In genomic region chr11:60776829-60777740, GRCm38 (mm10) we compare ENCODE assay signal across 8 mouse cellular contexts. TPM values are rescaled to one million over a fixed set of nuclear protein-coding genes. Genes with fewer than 3 reads are reported as not detected.
DNase-seq lines count a peak whose midpoint lies in the region; ATAC-seq and TF ChIP-seq lines count a peak whose summit lies in the region.

TSS of gene Top3a (minus strand) at chr11:60777365.
TSS of gene Smcr8 (plus strand) at chr11:60777524.

- H3K4me3 ChIP-seq in CH12.LX (replicated peaks in 1 of 3; ENCODE audit: low read depth in 2 of 3, low read length in 2 of 3, poor library complexity in 1 of 3) = peak within 1 kb of the TSS; percentile 78 to 98 (median 79)
- H3K4me3 ChIP-seq in forebrain, embryonic 11.5 days (ENCODE audit: low read depth, low read length) = peak within 1 kb of the TSS; percentile 87
- H3K4me3 ChIP-seq in heart, embryonic 16.5 days (ENCODE audit: low read length) = peak within 1 kb of the TSS; percentile 75
- peak within 1 kb of the TSS; percentile 72 for H3K4me3 ChIP-seq in liver, embryonic 15.5 days (replicated peaks)
- peak within 1 kb of the TSS; percentile 78 for H3K4me3 ChIP-seq in neural tube, embryonic 12.5 days

- DNase-seq in CH12.LX (ENCODE audit: extremely low read depth) = peak; percentile 96
- DNase-seq in c-Kit-positive CD71-positive TER-119-negative erythroid progenitor cells, embryonic 14.5 days (ENCODE audit: low read depth) = peak; percentile 84
- DNase-seq in forebrain, embryonic 11.5 days (ENCODE audit: low spot score) = peak; percentile 90
- DNase-seq in kidney, postnatal 36 days = peak; percentile 89 to 93
- peak; percentile 96 for DNase-seq in telencephalon, adult 2 months (ENCODE audit: low read depth, low spot score)

- H3K4me2 ChIP-seq in CH12.LX (ENCODE audit: insufficient read depth, low read depth, poor library complexity, severe bottlenecking) = peak within 1 kb of the TSS; percentile 90
- H3K4me2 ChIP-seq in forebrain, embryonic 11.5 days (ENCODE audit: low read depth, low read length, severe bottlenecking) = peak within 1 kb of the TSS; percentile 60
- H3K4me2 ChIP-seq in heart, embryonic 16.5 days (ENCODE audit: low read depth, low read length) = peak within 1 kb of the TSS; percentile 71
- H3K4me2 ChIP-seq in liver, embryonic 15.5 days = peak within 1 kb of the TSS; percentile 84
- H3K4me2 ChIP-seq in neural tube, embryonic 12.5 days (replicated peaks) = peak within 1 kb of the TSS; percentile 83

- TF ChIP-seq CTCF in CH12.LX (conservative IDR thresholded peaks at IDR 0.05 in 1 of 2, IDR thresholded peaks at IDR 0.05 in 1 of 2; ENCODE audit: low read depth in 2 of 2, low read length in 2 of 2) = no peak

- no peaks in the 10 kb centered on the region for H3K27me3 ChIP-seq in CH12.LX (replicated peaks)
- no peaks in the 10 kb centered on the region for H3K27me3 ChIP-seq in forebrain, embryonic 11.5 days (ENCODE audit: control insufficient read depth, insufficient read depth, low read length)
- no peaks in the 10 kb centered on the region for H3K27me3 ChIP-seq in heart, embryonic 16.5 days (ENCODE audit: control insufficient read depth, insufficient read depth, low read length)
- H3K27me3 ChIP-seq in liver, embryonic 15.5 days = no peaks in the 10 kb centered on the region
- H3K27me3 ChIP-seq in neural tube, embryonic 12.5 days (replicated peaks) = no peaks in the 10 kb centered on the region

- peaks cover 3 to 63% of the 10 kb centered on the region in 2 experiments; a peak in 3 of 4 replicates for H3K4me1 ChIP-seq in CH12.LX (ENCODE audit: control insufficient read depth in 1 of 2, insufficient read depth in 2 of 2)
- H3K4me1 ChIP-seq in forebrain, embryonic 11.5 days (replicated peaks; ENCODE audit: control insufficient read depth, insufficient read depth, low read length) = peaks cover 21% of the 10 kb centered on the region
- peaks cover 57% of the 10 kb centered on the region for H3K4me1 ChIP-seq in heart, embryonic 16.5 days (ENCODE audit: control insufficient read depth, insufficient read depth, low read length)
- H3K4me1 ChIP-seq in liver, embryonic 15.5 days (replicated peaks) = peaks cover 72% of the 10 kb centered on the region
- H3K4me1 ChIP-seq in neural tube, embryonic 12.5 days = peaks cover 57% of the 10 kb centered on the region

- peak within 1 kb of the TSS; percentile 90 for H3K27ac ChIP-seq in CH12.LX (ENCODE audit: insufficient read depth, low read depth)
- H3K27ac ChIP-seq in forebrain, embryonic 11.5 days (ENCODE audit: low read depth, low read length) = peak within 1 kb of the TSS; percentile 57
- H3K27ac ChIP-seq in heart, embryonic 16.5 days (ENCODE audit: low read length) = peak within 1 kb of the TSS; percentile 90
- peak within 1 kb of the TSS; percentile 85 for H3K27ac ChIP-seq in liver, embryonic 15.5 days (replicated peaks)
- no peak within 1 kb of the TSS for H3K27ac ChIP-seq in neural tube, embryonic 12.5 days

- H3K9me3 ChIP-seq in CH12.LX (replicated peaks; ENCODE audit: low read length) = no peaks in the 10 kb centered on the region
- H3K9me3 ChIP-seq in forebrain, embryonic 11.5 days (ENCODE audit: control insufficient read depth, low read length) = no peaks in the 10 kb centered on the region
- H3K9me3 ChIP-seq in heart, embryonic 16.5 days (replicated peaks; ENCODE audit: control insufficient read depth, low read length) = no peaks in the 10 kb centered on the region
- H3K9me3 ChIP-seq in liver, embryonic 15.5 days (replicated peaks) = no peaks in the 10 kb centered on the region
- H3K9me3 ChIP-seq in neural tube, embryonic 12.5 days = no peaks in the 10 kb centered on the region

- ATAC-seq in forebrain, embryonic 11.5 days (replicated peaks; ENCODE audit: low FRiP score) = peak; percentile 97
- ATAC-seq in heart, embryonic 16.5 days (replicated peaks; ENCODE audit: extremely low read depth, insufficient read depth, low FRiP score) = peak; percentile 96
- peak; percentile 92 for ATAC-seq in liver, embryonic 15.5 days (ENCODE audit: insufficient read depth)
- peak; percentile 98 for ATAC-seq in neural tube, embryonic 12.5 days (ENCODE audit: low FRiP score, low read depth)

- no peak for TF ChIP-seq RAD21 in CH12.LX (IDR thresholded peaks at IDR 0.05; ENCODE audit: low read depth, low read length)

- WGBS in forebrain, embryonic 11.5 days = under 1% methylated on average over 62 of the region's 62 CpGs
- under 1% methylated on average over 62 of the region's 62 CpGs for WGBS in heart, embryonic 16.5 days
- WGBS in liver, embryonic 15.5 days (ENCODE audit: insufficient replicate concordance) = under 1% methylated on average over 62 of the region's 62 CpGs
- whole genome bisulfite sequencing in neural tube, embryonic 12.5 days = under 1% methylated on average over 62 of the region's 62 CpGs

- TF ChIP-seq POLR2A in CH12.LX (IDR thresholded peaks at IDR 0.05; ENCODE audit: low read depth, low read length) = peak; percentile 84

- peaks cover 87% of the 10 kb centered on the region for H3K79me2 ChIP-seq in CH12.LX (replicated peaks; ENCODE audit: control insufficient read depth, extremely low read depth, insufficient read depth, poor library complexity, severe bottlenecking)

- dilution Hi-C loops in CH12.LX (cut with MboI; ENCODE audit: extremely low pct_ligation_motif_present, extremely low pct_unique_long_range_greater_than_20kb, low sequenced_read_pairs) = no loop called here

- TF ChIP-seq EP300 in CH12.LX (IDR thresholded peaks at IDR 0.05; ENCODE audit: low read length) = peak; percentile 38; the same call in 1 of the 2 replicates

- H3K9ac ChIP-seq in CH12.LX (ENCODE audit: insufficient read depth, low read depth) = peak within 1 kb of the TSS; percentile 89
- H3K9ac ChIP-seq in forebrain, embryonic 11.5 days (ENCODE audit: low read length) = peak within 1 kb of the TSS; percentile 79
- peak within 1 kb of the TSS; percentile 78 for H3K9ac ChIP-seq in heart, embryonic 16.5 days (ENCODE audit: low read length)
- peak within 1 kb of the TSS; percentile 74 for H3K9ac ChIP-seq in liver, embryonic 15.5 days
- H3K9ac ChIP-seq in neural tube, embryonic 12.5 days = peak within 1 kb of the TSS; percentile 72

- in situ Hi-C loops in CH12.LX (cut with MboI; ENCODE audit: low pct_ligation_motif_present, low pct_unique_long_range_greater_than_20kb, low sequenced_read_pairs) = loop anchor here (5.0 kb wide), 2 partner anchors 35 to 95 kb away; partner anchors contain the start of gene Shmt1

- peaks cover 20 to 33% of the 10 kb centered on the region in 2 experiments for H3K36me3 ChIP-seq in CH12.LX (replicated peaks in 1 of 2; ENCODE audit: control insufficient read depth in 1 of 2, insufficient read depth in 1 of 2, low read length in 1 of 2)
- H3K36me3 ChIP-seq in forebrain, embryonic 11.5 days (ENCODE audit: control insufficient read depth, insufficient read depth, low read length) = no peaks in the 10 kb centered on the region
- peaks cover 3% of the 10 kb centered on the region; the same call in 1 of the 2 replicates for H3K36me3 ChIP-seq in heart, embryonic 16.5 days (ENCODE audit: control insufficient read depth, insufficient read depth)
- H3K36me3 ChIP-seq in liver, embryonic 15.5 days (replicated peaks) = peaks cover 28% of the 10 kb centered on the region
- H3K36me3 ChIP-seq in neural tube, embryonic 12.5 days = peaks cover 15% of the 10 kb centered on the region; the same call in 1 of the 2 replicates

TF ChIP-seq in CH12.LX, 34 proteins besides CTCF, POLR2A, EP300 and RAD21 (continues in another document):
- TF ChIP-seq CHD2 (IDR thresholded peaks at IDR 0.05; ENCODE audit: low read length) (peak; percentile 98), E2F4 (IDR thresholded peaks at IDR 0.05; ENCODE audit: insufficient replicate concordance, low read depth, low read length) (peak; percentile 90; the same call in 1 of the 2 replicates), JUND (conservative IDR thresholded peaks at IDR 0.05; ENCODE audit: low read depth, low read length) (peak; percentile 55), MEF2A (IDR thresholded peaks at IDR 0.05; ENCODE audit: borderline replicate concordance, low read depth, low read length) (peak; percentile 52), TCF12 (IDR thresholded peaks at IDR 0.05; ENCODE audit: low read depth, low read length) (peak; percentile 90), NELFE (IDR thresholded peaks at IDR 0.05; ENCODE audit: low read depth, low read length) (peak; percentile 94), SMC3 (IDR thresholded peaks at IDR 0.05; ENCODE audit: low read depth, low read length) (no peak; the same call in 1 of the 2 replicates), MAZ (IDR thresholded peaks at IDR 0.05; ENCODE audit: low read depth, low read length) (peak; percentile 62; the same call in 1 of the 2 replicates), ZC3H11A (IDR thresholded peaks at IDR 0.05; ENCODE audit: low read depth, low read length) (no peak), MAX (IDR thresholded peaks at IDR 0.05; ENCODE audit: low read length) (peak; percentile 94), ZKSCAN1 (IDR thresholded peaks at IDR 0.05; ENCODE audit: borderline replicate concordance, low read depth, low read length) (no peak), RCOR1 (conservative IDR thresholded peaks at IDR 0.05; ENCODE audit: low read depth, low read length) (peak; percentile 93), HCFC1 (IDR thresholded peaks at IDR 0.05; ENCODE audit: low read depth, low read length) (peak; percentile 98), UBTF (IDR thresholded peaks at IDR 0.05; ENCODE audit: low read depth, low read length) (peak; percentile 82), TBP (conservative IDR thresholded peaks at IDR 0.05; ENCODE audit: low read depth, low read length) (peak; percentile 71), MAFK (IDR thresholded peaks at IDR 0.05; ENCODE audit: insufficient replicate concordance, low read length) (no peak)

RNA-seq across cellular contexts. Expression of gene Top3a, which starts in this region (rescaled TPM):
- total RNA-seq in CH12.LX (2012; rRNA removed) (28.8 and 28.9 TPM in 2 replicates), CH12.LX (2014; rRNA removed) (19.6 and 20.6 TPM in 2 replicates)
- 38.9 and 43.7 TPM in 2 replicates for polyA plus RNA-seq in CH12.LX (2012; ENCODE audit: insufficient read length, low read depth)
- polyA plus RNA-seq in forebrain, embryonic 11.5 days (2014; fragmentation: Nextera tagmentation; extraction: Ambion mirVana) = 23.8 and 25.9 TPM in 2 replicates
- polyA plus RNA-seq in heart, embryonic 16.5 days (2015; fragmentation: Nextera tagmentation; extraction: Ambion mirVana) = 9.3 and 9.8 TPM in 2 replicates
- polyA plus RNA-seq in liver, embryonic 15.5 days (2015; fragmentation: Nextera tagmentation; extraction: Ambion mirVana) = 5.9 TPM in 2 replicates
- 14.0 and 15.9 TPM in 2 replicates for polyA plus RNA-seq in neural tube, embryonic 12.5 days (2016; fragmentation: Nextera tagmentation; extraction: Ambion mirVana)

RNA-seq across cellular contexts. Expression of gene Smcr8, which starts in this region (rescaled TPM):
- 22.4 and 24.6 TPM in 2 replicates for total RNA-seq in CH12.LX (2012; rRNA removed)
- 8.5 and 11.0 TPM in 2 replicates for total RNA-seq in CH12.LX (2014; rRNA removed)
- 24.5 and 27.5 TPM in 2 replicates for polyA plus RNA-seq in CH12.LX (2012; ENCODE audit: insufficient read length, low read depth)
- polyA plus RNA-seq in forebrain, embryonic 11.5 days (2014; fragmentation: Nextera tagmentation; extraction: Ambion mirVana) = 11.0 and 11.6 TPM in 2 replicates
- polyA plus RNA-seq in heart, embryonic 16.5 days (2015; fragmentation: Nextera tagmentation; extraction: Ambion mirVana) = 4.3 and 4.6 TPM in 2 replicates
- 2.6 and 3.2 TPM in 2 replicates for polyA plus RNA-seq in liver, embryonic 15.5 days (2015; fragmentation: Nextera tagmentation; extraction: Ambion mirVana)
- 7.6 and 8.6 TPM in 2 replicates for polyA plus RNA-seq in neural tube, embryonic 12.5 days (2016; fragmentation: Nextera tagmentation; extraction: Ambion mirVana)
